Mouse (Mus musculus) myocyte (in vitro differentiated cells): ENCODE data around the gene Syna. TPM values are rescaled to one million over a fixed set of nuclear protein-coding genes. Genes with fewer than 3 reads are reported as not detected.

Experiments
- H3K27me3 ChIP-seq: one replicate; pipeline ENCODE4 v1.6.1; 2011; ENCODE audit not compliant: control insufficient read depth, insufficient read depth, insufficient read length
- H3K36me3 ChIP-seq: one replicate; pipeline ENCODE4 v1.6.1; 2011; ENCODE audit not compliant: control insufficient read depth, insufficient read depth
- H3K4me2 ChIP-seq: one replicate; pipeline ENCODE4 v1.6.1; 2011; ENCODE audit warnings: low read depth, control low read depth
- H3K4me3 ChIP-seq: one replicate; pipeline ENCODE4 v1.5.1; 2011; ENCODE audit warnings: mild to moderate bottlenecking, control low read depth, moderate library complexity
- H3K79me2 ChIP-seq: one replicate; pipeline ENCODE4 v1.6.1; 2011; ENCODE audit not compliant: control insufficient read depth, insufficient read depth
- H3ac ChIP-seq: one replicate; pipeline ENCODE4 v1.6.1; 2011; ENCODE audit not compliant: control insufficient read depth, insufficient read length
- CEBPB ChIP-seq: IDR thresholded peaks from 2 replicates; pipeline ENCODE4 v1.6.1; 2011; ENCODE audit warnings: mild to moderate bottlenecking, moderate library complexity; ENCODE audit not compliant: poor library complexity, insufficient read depth, severe bottlenecking
- E2F4 ChIP-seq: IDR thresholded peaks from one replicate; pipeline ENCODE4 v1.6.1; 2011; ENCODE audit warnings: mild to moderate bottlenecking, control low read depth, moderate library complexity; ENCODE audit not compliant: insufficient read depth
- MAX ChIP-seq: IDR thresholded peaks from one replicate; pipeline ENCODE4 v1.6.1; 2011; ENCODE audit warnings: low read depth, mild to moderate bottlenecking, control low read depth
- MYOD1 ChIP-seq, 3 experiments: IDR thresholded peaks; one replicate each; pipeline ENCODE4 v1.6.1; 2011; ENCODE audit warnings: control low read depth in 2 of 3, low read depth in 2 of 3, mild to moderate bottlenecking in 2 of 3, moderate library complexity in 1 of 3; ENCODE audit not compliant: insufficient read length in 2 of 3, control insufficient read depth in 1 of 3
- MYOG ChIP-seq, 3 experiments: IDR thresholded peaks; one replicate each; pipeline ENCODE4 v1.6.1; 2011; ENCODE audit warnings: control low read depth in 2 of 3, low read depth in 2 of 3, mild to moderate bottlenecking in 2 of 3; ENCODE audit not compliant: insufficient read length in 2 of 3, control insufficient read depth in 1 of 3, insufficient read depth in 1 of 3
- POLR2A ChIP-seq: IDR thresholded peaks from one replicate; pipeline ENCODE4 v1.6.1; 2011; ENCODE audit warnings: low read depth, mild to moderate bottlenecking, control low read depth, moderate library complexity; ENCODE audit not compliant: insufficient read length
- POLR2AphosphoS2 ChIP-seq: IDR thresholded peaks from one replicate; pipeline ENCODE4 v1.6.1; 2011; ENCODE audit warnings: low read depth, control low read depth; ENCODE audit not compliant: insufficient read length
- REST ChIP-seq: IDR thresholded peaks from one replicate; pipeline ENCODE4 v1.6.1; 2011; ENCODE audit warnings: mild to moderate bottlenecking, control low read depth, moderate library complexity; ENCODE audit not compliant: insufficient read depth, insufficient read length
- SRF ChIP-seq: IDR thresholded peaks from one replicate; pipeline ENCODE4 v1.6.1; 2011; ENCODE audit warnings: low read depth; ENCODE audit not compliant: control insufficient read depth, insufficient read length
- TCF12 ChIP-seq: IDR thresholded peaks from one replicate; pipeline ENCODE4 v1.6.1; 2011; ENCODE audit warnings: mild to moderate bottlenecking, control low read depth; ENCODE audit not compliant: poor library complexity, insufficient read depth, severe bottlenecking
- TCF3 ChIP-seq: IDR thresholded peaks from one replicate; pipeline ENCODE4 v1.6.1; 2011; ENCODE audit warnings: low read depth, control low read depth; ENCODE audit not compliant: insufficient read length
- USF1 ChIP-seq: IDR thresholded peaks from one replicate; pipeline ENCODE4 v1.6.1; 2011; ENCODE audit warnings: low read depth, mild to moderate bottlenecking, control low read depth, moderate library complexity
- polyA plus RNA-seq: library from polyadenylated mRNA; unstranded; fragments of >200 nt; fragmentation: generic; extraction: Trizol; gene quantifications from one replicate; pipeline ENCODE4 v1.2.1, GENCODE M21; 2012; ENCODE audit warnings: missing spikeins

Syna gene
- polyA plus RNA-seq, 1 experiment, result 0.19 TPM

DNA sequence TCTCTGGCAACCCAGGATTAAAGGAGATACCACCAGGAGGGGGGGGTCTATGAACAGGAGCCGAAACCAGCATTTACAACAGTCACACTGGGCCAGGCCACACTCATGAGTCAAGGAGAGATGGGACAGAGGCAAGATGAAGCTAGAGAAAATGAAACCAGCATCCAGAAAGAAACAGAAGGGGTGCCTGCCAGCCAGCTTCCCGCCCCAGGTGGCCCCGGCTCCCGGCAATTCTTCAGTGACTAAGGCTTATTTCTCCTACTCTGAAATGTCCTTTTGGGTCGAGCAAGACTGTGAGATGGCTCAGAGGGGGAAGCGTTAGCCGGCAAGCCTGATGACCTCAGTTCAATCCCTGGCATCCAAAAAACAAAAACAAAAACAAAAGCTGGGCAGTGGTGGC lies 13.2 kb downstream of the Syna start:
- no peak overlapping the region for H3ac ChIP-seq
- H3K4me2 ChIP-seq, result no peak overlapping the region
- H3K79me2 ChIP-seq, result peaks cover 48% of the 10 kb centered on the region
- no peak overlapping the region for H3K4me3 ChIP-seq
- H3K36me3 ChIP-seq, result no peaks in the 10 kb centered on the region
- TF ChIP-seq MYOG (IDR thresholded peaks at IDR 0.05; ENCODE audit: control insufficient read depth in 1 of 3, insufficient read depth in 1 of 3, insufficient read length in 2 of 3, low read depth in 2 of 3), result no peak
- TF ChIP-seq TCF3, result no peak
- no peak for TF ChIP-seq USF1
- no peak for TF ChIP-seq POLR2AphosphoS2
- no peak for TF ChIP-seq MYOD1 (IDR thresholded peaks at IDR 0.05; ENCODE audit: control insufficient read depth in 1 of 3, insufficient read length in 2 of 3, low read depth in 2 of 3)
- no peak for TF ChIP-seq MAX
- no peak for TF ChIP-seq E2F4
- no peak for TF ChIP-seq CEBPB
- TF ChIP-seq TCF12, result no peak
- no peak for TF ChIP-seq REST
- no peak for TF ChIP-seq POLR2A
- TF ChIP-seq SRF, result no peak
- H3K27me3 ChIP-seq, result no peaks in the 10 kb centered on the region

DNA sequence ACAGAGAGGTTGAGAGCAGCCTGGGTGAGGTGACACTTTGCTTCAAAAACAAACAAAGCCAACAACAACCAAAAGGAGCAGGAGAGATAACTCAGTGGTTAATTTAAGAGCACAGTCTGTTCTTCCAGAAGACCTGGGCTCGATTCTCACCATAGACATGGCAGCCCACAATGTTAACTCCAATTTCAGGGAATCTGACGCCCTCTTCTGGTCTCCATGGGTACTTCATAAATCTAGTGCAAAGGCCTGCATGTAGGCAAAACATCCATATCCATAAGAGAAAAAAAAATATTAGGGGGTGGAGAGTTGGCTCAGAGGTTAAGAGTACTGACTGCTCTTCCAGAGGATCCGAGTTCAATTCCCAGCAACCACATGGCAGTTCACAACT lies 14.7 kb downstream of the Syna start:
- Histone ChIP-seq H3ac (no peak overlapping the region), H3K36me3 (no peaks in the 10 kb centered on the region), H3K79me2 (peaks cover 38% of the 10 kb centered on the region), H3K27me3 (no peaks in the 10 kb centered on the region), H3K4me3 (no peak overlapping the region), H3K4me2 (no peak overlapping the region)
- TF ChIP-seq POLR2AphosphoS2 (no peak), REST (no peak), MYOD1 (IDR thresholded peaks at IDR 0.05; ENCODE audit: control insufficient read depth in 1 of 3, insufficient read length in 2 of 3, low read depth in 2 of 3) (no peak), USF1 (no peak), SRF (no peak), E2F4 (no peak), CEBPB (no peak), MYOG (IDR thresholded peaks at IDR 0.05; ENCODE audit: control insufficient read depth in 1 of 3, insufficient read depth in 1 of 3, insufficient read length in 2 of 3, low read depth in 2 of 3) (no peak), MAX (no peak), POLR2A (no peak), TCF3 (no peak), TCF12 (no peak)

DNA sequence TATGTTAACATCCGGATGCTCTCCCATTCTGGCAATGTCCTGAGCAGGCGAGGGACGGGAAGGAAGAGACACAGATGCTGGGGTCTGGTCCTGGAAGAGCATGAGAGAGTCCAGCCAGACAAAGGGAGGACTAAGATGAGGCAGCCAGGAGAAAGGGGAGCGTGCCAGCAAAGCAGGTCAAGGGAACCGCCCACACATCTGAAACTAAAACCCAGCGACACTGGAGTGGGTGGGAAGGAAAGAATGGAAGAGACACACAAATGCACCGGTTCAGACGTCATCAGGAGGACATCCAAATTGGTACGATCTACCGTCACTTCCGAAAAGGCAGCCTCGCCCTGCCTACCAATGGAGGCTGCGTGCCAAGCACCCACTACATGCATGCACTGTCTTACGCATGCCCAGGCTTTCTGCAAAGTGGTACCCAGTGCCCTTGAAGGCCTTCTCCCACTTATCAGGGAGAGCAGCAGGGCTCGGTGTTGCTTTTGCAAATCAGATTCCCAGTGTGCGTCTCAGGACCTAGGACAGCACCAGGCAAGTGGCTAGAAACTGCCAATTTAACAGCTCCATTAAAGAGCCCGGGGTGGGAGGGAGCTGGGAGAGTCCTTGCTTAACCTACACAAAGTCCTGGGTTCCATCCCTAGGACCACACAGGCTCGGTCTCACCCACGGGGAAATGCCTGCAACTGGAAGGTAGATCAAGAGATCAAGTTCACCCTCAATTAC lies 15.3 kb downstream of the Syna start:
- TF ChIP-seq MAX (no peak), REST (peak; percentile 73)
- Histone ChIP-seq H3K4me3 (no peak overlapping the region), H3K36me3 (no peaks in the 10 kb centered on the region), H3ac (no peak overlapping the region), H3K79me2 (peaks cover 35% of the 10 kb centered on the region), H3K4me2 (no peak overlapping the region), H3K27me3 (no peaks in the 10 kb centered on the region)

DNA sequence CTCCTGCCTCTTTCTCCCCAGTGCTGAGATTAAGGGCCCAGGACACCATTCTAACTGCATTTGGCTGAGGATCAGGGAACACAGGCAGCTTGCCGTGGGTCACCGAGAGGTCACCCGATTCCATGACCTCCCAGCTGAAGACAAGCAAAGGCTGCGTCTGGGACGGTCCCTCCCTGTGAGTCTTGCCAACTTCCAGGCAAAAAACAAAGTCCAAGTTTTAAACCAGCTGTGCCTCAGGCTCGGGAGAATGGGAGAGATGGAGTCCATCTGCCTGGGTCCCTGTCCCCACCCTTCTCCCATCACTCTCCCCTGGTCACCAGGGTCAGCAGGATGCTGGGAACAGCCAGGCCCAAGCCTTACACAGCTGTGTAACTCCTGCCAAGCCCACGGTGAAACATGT lies 18.3 kb downstream of the Syna start:
- H3K79me2 ChIP-seq, result peaks cover 19% of the 10 kb centered on the region
- no peaks in the 10 kb centered on the region for H3K36me3 ChIP-seq
- no peak overlapping the region for H3K4me2 ChIP-seq
- H3K4me3 ChIP-seq, result no peak overlapping the region
- no peak overlapping the region for H3ac ChIP-seq
- TF ChIP-seq TCF3 (no peak), E2F4 (no peak), USF1 (no peak), POLR2A (no peak), MYOG (IDR thresholded peaks at IDR 0.05; ENCODE audit: control insufficient read depth in 1 of 3, insufficient read depth in 1 of 3, insufficient read length in 2 of 3, low read depth in 2 of 3) (no peak), SRF (no peak), MYOD1 (IDR thresholded peaks at IDR 0.05; ENCODE audit: control insufficient read depth in 1 of 3, insufficient read length in 2 of 3, low read depth in 2 of 3) (no peak), POLR2AphosphoS2 (no peak), CEBPB (no peak), TCF12 (no peak), REST (no peak), MAX (no peak)
- H3K27me3 ChIP-seq, result no peaks in the 10 kb centered on the region

DNA sequence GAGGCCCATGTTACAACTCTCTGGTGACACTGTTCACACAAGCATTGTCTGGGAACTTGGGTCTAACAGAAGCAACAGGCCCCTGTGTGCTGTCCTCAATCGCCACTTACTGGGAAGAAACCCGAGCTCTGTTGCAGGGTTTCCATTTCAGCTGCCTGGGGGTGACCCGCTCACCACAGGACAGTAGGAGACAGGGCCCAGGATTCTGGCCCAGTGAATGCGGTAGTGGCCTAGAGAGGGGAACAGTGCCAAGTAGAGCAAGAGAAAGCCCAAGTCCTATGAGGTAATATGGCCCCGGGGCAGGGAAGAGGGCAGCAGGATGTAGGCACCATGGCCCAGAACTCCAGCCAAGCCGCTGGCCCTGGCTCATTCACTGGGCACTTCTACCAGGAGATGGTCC lies 19.1 kb downstream of the Syna start:
- Histone ChIP-seq H3K4me2 (peak overlapping the region; percentile 59), H3ac (no peak overlapping the region), H3K27me3 (no peaks in the 10 kb centered on the region), H3K4me3 (no peak overlapping the region), H3K79me2 (peaks cover 11% of the 10 kb centered on the region), H3K36me3 (no peaks in the 10 kb centered on the region)
- TF ChIP-seq TCF12 (no peak), MAX (no peak), SRF (no peak), USF1 (no peak), REST (no peak), TCF3 (no peak)
